Mouse (Mus musculus): ENCODE data around the gene Tsen54.
"Not testable (repeated sequence)": the region's sequence is repeated elsewhere in the genome, so short reads cannot be mapped to it uniquely, and the experiment has no call there.

The Tsen54 gene

DNA sequence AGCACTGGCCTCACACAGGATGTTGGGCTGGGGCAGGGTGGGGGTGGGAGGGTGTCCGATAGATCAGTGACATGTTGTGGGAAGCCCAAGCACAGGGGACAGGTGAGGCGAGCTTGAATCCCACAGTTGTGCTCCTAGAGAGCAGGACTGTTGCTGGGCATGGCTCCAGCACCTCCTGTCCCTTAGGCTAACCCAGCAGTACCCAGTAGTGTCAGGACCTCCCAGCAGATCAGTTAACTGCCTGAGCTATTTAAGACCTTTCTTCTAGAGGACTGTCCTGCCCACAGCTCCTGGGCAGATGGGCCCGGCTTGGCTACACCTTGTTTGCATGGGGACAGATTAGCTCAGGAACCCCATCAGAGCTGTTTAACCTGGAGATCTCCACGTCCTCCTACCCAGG is 14.5 kb downstream of the Tsen54 start:
- DNase-seq (ENCODE audit: low spot score in 2 of 2) = no peak

DNA sequence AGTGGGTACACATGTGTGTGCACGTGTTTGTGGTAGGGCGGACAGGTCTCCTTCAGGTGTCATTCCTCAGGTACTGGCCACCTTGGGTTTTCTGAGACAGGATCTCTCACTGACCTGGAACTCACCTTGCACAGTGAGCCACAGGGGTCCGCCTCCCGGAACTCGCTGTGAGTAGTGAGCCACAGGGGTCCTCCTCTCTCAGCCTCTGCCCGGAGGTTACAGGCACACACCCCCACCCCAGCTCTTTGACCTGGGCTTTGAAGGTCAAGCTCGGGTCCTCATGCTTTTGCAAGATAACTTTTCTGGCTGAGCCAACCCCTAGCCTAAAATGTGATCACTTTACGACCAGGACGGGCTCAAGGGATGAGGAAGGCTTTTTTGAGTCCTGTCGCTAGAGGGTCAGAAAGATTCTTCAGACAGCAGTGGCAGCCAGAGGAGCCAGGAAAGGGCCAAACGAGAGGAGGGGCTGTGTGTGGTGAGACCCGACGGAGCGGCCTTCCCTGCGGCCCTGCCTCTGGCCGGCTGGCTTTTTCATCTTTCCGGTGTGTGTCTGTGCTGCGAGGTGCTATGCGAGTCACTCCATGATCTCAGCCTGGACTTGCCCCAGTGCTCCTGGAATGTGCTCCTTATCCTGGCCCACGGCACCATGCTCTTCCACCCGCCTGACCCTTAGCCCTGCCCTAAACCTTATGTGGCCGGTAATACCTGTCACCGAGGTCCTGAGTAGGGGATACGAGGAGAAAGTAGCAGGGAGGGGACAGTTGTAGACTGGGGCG is 16.2 kb downstream of the Tsen54 start:
- DNase-seq (ENCODE audit: low spot score in 2 of 2) = no peak

DNA sequence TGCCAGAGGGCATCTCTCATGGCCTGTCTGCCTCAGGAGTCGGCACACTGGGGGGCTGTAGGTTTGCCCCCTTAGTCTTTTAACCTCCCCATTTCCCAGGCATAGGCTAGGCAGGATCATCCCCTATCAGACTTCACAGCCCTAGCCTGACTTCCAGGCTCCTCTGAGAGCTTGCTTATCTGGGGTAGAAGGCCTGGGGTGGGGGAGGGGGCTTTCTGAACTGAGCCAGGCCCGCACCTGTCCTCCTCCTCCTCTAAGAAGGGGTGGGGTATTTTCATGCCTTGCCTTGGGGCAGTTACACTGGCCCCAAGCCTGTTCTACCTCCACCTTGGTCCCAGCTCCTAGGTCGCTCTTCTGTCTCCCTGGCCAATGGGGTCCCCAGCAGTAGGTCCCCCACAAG is 17.0 kb downstream of the Tsen54 start:
- no peak for DNase-seq (ENCODE audit: low spot score in 2 of 2)

DNA sequence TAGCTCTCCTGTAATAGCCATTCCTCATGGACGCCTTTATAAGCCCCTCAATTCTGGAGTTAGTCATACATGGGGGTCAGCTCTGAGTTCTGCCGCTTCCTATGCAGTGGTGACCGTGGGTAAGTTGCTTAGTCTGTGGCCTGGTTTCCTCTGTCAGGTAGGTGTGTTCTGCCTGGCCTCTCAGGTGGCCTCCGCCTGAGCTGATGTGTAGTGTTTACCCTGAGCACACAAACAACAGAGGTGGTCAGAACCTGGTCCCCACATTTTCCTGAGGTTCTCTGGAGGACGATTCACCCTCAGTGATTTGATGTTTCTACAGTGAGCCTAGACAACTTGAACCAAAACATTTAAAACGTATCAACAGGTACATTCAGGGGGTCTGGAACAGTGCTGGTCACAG is 17.5 kb downstream of the Tsen54 start:
- no peak for DNase-seq (ENCODE audit: low spot score in 2 of 2)

DNA sequence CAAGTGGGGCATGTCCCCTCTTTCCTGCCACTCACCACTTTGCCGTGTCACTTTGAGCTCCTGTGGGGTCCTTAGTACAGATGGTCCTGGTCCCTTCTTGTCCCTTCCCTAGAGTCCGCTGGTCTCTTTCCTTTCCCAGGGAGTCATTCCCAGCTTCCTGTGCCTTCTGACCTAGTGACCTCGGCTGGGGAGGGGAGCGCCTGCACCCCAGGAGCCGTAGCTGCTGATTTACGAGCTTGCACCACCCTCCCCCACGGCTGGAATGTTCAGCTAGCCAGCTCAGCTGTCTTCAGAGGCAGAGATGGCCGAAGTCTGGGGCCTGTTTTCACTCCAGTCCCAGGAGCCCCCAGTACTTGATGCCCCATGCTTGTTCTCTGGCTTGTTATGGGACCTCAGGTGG is 18.0 kb downstream of the Tsen54 start:
- no peak for DNase-seq (ENCODE audit: low spot score in 2 of 2)

DNA sequence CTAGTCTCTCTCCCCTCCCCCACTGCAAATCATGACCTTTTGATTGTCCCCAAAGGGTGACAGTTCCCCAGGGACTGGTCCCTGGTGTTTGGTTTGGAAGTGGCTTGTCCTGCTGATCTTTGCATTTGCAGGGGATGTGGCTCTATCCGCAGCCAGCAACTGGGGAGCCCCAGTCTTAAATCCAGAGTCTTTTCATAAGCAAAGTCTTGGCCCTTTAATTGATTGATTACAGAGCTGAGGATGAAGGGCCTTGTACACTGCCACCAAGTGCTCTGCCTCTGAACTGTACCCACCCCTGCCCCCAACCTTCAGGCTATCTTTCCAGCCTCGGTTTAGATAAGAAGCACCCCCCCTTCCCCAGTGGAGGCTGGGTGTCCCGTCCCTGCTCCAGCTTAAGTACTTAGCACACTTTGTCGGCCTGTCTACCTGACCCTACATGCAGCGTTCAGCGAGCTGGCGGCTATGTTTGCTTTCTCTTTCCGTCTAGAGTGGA is 18.5 kb downstream of the Tsen54 start:
- DNase-seq (ENCODE audit: low spot score in 2 of 2) = peak in 1 of 2 experiments; percentile 37

DNA sequence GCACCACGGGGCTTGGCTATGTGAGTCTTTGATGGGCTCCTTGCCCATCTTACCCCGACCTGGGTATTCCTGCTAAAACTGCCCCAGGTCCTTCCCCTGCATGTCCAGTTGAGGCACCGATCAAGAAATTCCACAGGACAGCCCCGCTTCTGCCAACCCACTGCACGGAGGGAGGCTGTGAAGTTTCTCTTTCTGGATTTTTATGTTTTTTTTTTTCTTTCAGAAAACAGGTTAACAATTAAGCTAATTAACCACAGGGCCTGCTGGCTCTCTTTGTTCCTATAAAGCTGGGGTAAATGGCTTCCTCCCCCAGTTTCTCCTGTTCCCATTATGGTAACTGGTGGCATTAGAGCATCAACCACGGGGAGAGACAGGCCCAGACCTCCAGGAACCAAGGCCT is 19.5 kb downstream of the Tsen54 start:
- DNase-seq (ENCODE audit: low spot score in 2 of 2) = no peak

DNA sequence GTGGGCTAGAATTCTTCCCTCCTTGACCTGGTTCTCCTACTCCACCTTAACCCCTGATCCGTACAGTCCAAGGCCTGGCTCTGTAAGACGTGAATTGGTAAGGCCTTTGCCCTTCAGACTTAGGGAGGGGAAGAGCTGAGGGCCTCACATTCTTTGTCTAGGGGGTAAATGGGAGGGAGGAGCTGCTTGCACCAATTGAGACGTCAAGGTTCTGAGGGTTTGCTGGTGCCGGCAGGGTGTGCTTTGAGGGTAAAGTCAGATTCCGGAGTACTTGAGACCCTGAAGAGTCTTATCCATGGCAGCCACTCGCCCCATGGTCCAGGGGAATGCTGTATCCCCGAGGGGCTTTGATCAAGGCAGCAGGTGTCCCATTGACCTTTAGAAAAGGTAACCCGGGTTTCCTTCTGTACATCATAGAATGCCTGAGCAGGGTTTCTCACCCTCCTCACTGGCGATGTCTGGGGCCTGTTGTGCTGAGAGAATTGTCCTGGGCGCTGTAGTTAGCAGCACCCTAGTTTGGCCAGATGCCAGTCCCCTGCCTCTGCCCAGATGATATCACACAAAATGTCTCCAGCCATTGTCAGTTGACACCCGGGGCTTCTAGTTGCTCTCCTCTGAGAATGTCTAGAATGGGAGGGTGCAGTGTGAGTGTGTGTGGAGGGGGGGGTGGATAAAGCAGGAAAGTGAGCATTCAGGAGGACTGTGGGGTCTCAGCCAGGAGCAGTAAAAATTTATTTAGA is 22.3 kb downstream of the Tsen54 start:
- DNase-seq (ENCODE audit: low spot score in 2 of 2) = no peak

DNA sequence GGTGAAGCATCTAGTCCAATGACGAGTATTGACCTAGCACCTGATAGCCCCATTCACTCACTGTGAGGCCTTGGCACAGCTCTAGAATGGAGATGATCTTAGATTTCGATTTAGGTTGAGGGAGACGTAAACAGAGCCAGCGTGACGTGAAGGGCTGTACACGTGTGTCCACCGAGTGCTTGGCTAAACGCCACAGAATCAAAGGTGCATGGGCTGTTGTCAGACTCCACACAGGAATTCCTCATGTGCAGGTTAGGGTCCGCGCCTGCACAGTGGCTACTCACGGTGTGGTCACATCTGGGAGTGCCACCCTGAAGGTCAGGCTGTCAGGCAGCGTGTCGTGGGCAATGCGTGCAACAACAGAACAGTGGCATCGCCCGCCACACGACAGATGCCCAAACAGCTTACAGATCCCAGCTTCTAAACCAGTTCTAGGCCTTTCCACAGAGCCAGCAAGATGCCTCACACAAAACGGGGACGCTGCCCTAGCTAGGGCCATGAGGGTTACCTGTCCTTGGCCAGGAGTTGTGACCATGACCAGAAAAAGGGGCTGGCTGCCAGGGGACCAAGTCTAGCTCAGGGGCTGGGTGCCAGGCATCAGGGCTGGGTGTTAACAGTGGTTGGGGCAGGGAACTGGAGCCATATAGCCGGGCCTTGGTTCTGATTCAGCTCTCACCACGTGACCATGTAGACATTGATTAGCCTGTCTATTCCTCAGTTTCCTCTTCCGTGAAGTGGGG is 23.3 kb downstream of the Tsen54 start:
- no peak for DNase-seq (ENCODE audit: low spot score in 2 of 2)

DNA sequence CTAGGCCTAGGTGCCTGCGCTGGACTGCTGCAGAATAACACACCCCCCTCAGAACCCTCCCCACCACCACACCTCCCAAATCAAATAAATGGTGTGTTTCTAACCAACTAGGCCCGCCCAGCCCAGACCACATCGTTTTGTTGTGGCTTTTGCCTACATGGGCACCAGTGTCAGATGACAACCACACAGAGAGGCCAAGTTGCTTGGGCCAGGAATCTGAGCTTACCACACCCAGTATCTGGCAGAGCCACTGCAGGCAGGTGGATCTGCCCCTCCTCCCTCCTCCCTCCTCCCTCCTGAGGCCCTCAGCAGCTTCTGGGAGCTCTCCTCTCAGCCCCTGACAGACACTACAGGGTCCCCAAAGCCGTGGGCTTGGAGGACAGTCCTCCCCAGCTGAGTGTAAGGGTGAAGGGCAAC is 24.4 kb downstream of the Tsen54 start:
- peak in 1 of 2 experiments; percentile 67 for DNase-seq (ENCODE audit: low spot score in 2 of 2)

DNA sequence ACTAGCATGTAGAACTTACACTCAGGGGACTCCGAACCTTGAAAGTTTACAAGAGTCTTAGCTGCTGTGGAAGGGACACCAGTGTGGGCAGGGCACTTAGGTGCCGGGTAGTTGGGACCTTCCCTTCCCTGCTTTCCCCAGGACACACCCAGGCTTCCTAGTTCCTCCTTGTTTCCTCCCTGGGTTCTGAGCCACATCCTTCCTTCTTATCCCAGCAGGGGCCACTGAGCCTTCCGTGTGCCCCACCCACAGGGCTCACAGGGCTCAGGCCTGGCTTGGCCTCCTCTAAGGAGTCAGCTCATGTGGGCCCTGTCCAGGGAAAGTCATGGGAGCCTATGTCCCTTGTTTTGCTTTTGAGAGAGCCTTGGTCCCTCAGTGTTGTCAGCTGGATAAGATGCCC is 25.2 kb downstream of the Tsen54 start:
- DNase-seq (ENCODE audit: low spot score in 2 of 2) = no peak

DNA sequence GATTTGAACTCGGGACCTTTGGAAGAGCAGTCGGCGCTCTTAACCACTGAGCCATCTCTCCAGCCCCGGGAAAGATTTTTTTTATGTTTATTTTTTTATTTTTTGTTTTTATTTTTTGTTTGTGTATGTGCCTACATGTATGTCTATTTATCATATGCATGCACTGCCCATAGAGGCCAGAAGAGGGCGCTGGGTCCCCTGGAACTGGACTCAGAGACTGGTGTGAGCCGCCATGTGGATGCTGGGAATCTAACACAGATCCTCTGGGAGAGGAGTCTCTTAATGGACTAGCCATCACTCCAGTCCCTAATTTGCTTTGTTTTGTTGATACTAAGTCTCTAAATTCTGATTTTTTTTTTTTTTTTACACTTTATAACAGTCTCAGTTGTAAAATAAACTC is 26.5 kb downstream of the Tsen54 start:
- no peak for DNase-seq (ENCODE audit: low spot score in 2 of 2)

DNA sequence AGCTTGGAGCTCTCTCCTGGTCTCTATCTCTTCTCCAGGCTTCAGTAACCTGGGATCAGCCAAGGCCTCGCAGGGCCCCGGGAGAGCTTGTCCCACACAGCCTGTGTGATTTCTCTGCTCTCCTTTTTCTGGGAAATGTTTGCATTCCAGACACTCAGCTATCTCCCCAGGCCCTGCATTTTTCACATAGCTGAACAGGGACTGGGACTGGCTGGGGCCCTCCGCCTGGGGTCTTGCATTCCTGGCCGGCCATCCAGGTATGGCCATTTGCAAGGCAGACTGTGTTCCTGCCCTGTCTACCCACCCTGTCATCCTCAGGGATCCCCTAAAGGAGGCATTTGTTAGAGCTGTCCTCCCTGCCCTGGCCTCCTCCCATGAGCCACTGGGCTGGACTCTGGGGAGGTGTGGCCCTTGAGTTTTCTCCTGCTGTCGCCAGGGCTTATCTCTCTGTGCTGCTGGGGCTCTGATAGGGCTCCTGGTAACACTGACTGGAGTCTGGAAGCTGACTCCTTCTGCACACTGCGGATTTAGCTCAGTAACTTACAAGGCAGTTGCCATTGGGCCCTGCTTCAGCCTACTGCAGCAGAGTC is 27.5 kb downstream of the Tsen54 start:
- no peak for DNase-seq (ENCODE audit: low spot score in 2 of 2)

DNA sequence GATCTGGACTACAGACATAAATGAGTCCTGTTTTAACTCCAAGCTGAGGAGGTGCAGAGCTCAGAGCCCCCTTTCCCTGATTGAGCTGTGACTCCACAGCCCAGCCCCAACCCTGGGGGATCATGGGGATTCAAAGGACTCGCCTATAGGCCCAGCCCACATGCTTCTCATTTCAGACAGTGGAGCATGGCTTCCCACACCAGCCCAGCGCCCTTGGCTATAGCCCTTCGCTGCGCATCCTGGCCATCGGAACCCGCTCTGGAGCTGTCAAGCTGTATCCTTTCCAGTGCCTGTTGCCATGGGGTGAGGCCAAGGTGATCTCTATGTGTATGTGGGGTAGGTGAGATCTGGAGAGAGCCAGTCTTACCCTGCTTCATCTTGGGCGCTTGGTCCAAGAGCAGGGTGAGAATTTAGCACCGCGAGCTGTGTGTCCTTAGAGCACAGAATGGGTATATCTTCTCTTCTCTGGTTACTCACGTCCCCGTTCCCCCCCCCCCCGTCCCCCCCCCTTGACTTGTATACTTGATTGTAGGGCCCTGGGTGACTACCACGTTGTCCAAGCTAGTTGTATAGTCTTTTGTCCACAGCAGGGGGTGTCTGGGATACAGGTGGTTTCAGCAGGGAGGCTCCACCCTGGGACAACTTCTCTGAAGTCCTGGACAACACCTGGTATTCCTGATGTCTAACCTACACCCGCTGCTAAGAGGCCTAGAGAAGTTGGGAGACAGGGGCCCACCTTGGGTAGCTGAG is 28.8 kb downstream of the Tsen54 start:
- DNase-seq (ENCODE audit: low spot score in 2 of 2) = no peak

DNA sequence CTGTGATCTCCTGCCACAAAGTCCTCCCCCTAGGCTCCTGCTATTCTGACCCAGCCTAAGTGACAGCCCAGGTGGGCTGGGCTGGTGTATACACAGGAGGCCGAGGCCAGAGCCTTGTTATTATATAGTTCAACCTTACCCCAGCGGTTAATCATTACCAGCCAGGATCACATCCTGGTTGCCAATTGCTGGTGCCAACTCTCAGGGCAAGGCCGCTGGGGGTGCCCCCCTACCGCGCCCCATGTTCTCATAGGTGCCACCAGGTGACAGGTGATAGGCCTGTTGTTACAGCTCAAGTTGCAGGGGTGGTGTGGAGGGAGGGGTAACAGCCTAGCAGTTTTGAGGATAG is 29.3 kb downstream of the Tsen54 start:
- no peak for DNase-seq (ENCODE audit: low spot score in 2 of 2)

DNA sequence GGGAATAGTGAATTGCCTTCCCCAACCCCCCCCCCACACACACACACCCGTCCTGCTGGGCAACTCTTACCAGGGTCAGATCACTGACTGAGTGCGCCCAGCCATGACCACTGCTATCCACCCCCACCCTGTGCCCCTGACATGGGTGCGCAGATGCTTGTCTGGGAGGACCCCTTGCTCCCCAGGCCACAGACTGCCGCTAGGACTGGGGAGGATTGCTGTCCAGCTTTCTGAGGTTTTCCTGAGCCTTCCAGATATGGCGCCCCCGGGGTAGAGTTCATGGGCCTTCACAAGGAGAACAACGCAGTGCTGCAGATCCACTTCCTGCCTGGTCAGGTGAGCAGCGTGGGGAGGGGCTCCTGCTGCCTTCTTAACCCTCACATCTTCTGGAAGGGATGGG is 29.7 kb downstream of the Tsen54 start:
- DNase-seq (ENCODE audit: low spot score in 2 of 2) = no peak

DNA sequence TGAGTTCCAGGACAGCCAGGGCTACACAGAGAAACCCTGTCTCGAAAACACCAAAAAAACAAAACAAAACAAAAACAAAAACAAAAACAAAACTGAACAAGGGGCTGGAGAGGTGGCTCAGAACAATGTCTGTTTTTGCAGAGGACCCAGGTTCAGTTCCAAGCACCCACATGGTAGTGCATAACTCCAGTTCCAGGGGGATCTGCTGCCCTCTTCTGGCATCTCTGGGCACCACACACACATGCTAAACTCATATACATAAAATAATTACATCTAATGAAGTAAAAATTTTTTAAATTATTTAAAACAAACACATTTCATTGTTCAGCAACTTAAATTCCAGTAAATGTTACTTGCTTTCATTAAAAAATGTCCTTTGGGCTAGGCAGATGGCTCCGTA is 31.3 kb downstream of the Tsen54 start:
- no peak for DNase-seq (ENCODE audit: low spot score in 2 of 2)

DNA sequence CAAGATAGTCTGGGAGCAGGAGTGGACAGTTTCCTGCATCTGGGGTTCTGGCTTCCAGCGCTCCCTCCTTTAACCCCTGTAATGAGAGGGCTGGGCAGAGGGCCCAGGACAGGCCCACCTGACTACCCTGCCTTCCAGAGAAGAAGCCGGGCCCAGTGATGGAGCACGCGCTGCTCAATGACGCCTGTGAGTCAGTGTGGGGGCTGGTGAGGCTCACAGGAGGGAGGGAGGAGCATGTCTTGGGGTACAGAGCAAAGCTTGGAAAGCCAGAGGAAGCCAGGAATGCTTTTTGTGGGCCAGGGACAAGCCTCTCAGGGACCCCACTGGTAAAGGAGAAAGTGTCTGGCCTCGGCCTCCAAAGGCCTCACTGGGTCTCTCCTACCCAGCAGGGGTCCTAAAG is 40.1 kb downstream of the Tsen54 start:
- no peak for DNase-seq (ENCODE audit: low spot score in 2 of 2)

DNA sequence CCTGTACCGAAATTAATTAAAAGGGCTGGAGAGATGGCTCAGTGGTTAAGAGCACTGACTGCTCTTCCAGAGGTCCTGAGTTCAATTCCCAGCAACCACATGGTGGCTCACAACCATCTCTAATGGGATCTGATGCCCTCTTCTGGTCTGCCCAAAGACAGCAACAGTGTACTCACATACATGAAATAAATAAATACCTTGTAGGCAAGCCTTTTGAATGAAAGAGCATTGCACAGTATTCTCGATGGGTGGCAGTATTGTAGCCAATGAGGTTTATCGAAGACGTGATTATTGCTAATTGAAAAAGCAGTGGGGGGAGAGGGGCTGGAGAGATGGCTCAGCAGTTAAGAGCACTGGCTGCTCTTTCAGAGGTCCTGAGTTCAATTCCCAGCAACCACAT is 42.6 kb downstream of the Tsen54 start:
- DNase-seq (ENCODE audit: low spot score in 2 of 2) = not testable (repeated sequence)

DNA sequence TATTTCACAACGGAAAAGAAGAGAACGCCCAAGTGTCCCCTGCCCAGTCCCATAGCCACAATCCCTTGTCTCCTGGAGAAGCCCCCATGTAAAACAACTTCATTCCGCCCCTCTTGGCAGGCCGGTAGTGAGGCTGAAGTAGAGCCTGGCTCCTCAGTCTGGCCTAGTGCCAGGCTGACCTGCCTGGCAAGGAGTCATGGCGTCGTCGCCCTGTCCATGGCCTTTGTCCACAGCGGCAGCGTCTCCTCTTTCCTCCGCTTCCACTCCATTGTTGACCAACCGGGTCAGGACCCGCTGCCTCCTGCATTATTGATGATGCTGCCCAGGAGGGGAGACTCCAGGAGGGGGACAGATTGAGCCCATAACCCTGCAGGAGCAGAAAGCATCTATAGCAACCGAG is 43.4 kb downstream of the Tsen54 start:
- DNase-seq (ENCODE audit: low spot score in 2 of 2) = no peak

DNA sequence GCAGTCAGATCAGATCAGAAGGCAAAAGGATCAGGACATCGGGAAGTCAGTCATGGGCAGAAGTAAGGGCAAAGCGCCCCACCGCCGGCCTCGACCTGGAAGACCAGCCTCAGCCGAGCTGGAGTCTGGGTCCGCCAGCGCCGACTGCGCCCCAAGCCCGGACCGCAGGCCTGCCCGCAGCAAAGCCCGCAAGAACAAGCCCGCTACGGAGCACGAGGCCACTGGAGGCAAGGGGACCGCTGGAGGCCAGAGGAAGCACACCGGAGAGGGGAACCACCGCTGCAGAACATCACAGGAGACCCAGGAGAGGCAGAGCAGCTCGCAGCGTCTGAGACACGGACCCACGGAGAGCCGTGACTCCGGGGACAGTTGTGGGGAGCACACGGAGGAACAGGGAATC is 43.8 kb downstream of the Tsen54 start, which contains the start of gene Myo15b:
Gene Myo15b (plus strand): TSS at position 53 of the 400 bp plus-strand sequence.
- DNase-seq (ENCODE audit: low spot score in 2 of 2) = no peak

All from urinary bladder, adult 18-20 months (tissue).